Mouse (Mus musculus) liver, adult 2 months (tissue): ENCODE results near the gene Kcnk2.

Experiments
- CTCF ChIP-seq: fragments of 200-500 bp; IDR thresholded peaks from 2 replicates; pipeline ENCODE4 v1.5.1; 2011; ENCODE audit warnings: low read depth, low read length, control low read depth
- POLR2A ChIP-seq: fragments of 200-500 bp; IDR thresholded peaks from 2 replicates; pipeline ENCODE4 v1.6.1; 2011; ENCODE audit warnings: low read length, control low read depth; ENCODE audit not compliant: insufficient read depth; ENCODE audit errors: extremely low read depth

DNA sequence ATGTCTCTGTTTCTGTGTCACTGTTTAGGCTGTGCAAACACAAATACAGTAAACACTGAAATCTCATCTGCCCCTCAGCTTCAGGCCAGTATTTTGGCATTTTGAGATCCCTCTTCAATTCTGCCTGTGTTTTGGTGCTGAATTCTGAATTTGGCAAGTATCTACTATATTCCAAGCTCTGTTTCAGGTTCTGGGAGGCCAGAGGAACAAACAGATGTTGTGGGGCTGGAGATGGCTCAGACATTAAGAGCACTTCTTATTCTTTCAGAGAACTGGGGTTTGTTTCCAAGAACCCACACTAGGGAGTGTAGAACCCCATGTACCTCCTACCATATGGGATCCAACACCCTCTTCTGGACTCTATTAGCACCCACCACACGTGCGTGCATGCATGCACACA lies 237.8 kb downstream of the Kcnk2 start:
- no peak for TF ChIP-seq CTCF
- no peak for TF ChIP-seq POLR2A
